Mouse (Mus musculus): ENCODE measurements around the gene Tgif1. TPM values are rescaled to one million over a fixed set of nuclear protein-coding genes. Genes with fewer than 3 reads are reported as not detected.
"Not testable (repeated sequence)": the region's sequence is repeated elsewhere in the genome, so short reads cannot be mapped to it uniquely, and the experiment has no call there.

The Tgif1 gene
- polyA plus RNA-seq, 1 experiment, result 6.7 TPM

GRCm38 (mm10) chr17:70838031-70838430 is 15.3 kb downstream of the Tgif1 start:
- H3K4me3 ChIP-seq (ENCODE audit: insufficient read depth, low read depth, low read length), result no peak overlapping the region
- H3K4me1 ChIP-seq (ENCODE audit: control insufficient read depth, insufficient read depth, insufficient read length, low read length), result no peaks in the 10 kb centered on the region
- H3K27ac ChIP-seq (replicated peaks; ENCODE audit: low read depth, low read length), result no peak overlapping the region

DNA sequence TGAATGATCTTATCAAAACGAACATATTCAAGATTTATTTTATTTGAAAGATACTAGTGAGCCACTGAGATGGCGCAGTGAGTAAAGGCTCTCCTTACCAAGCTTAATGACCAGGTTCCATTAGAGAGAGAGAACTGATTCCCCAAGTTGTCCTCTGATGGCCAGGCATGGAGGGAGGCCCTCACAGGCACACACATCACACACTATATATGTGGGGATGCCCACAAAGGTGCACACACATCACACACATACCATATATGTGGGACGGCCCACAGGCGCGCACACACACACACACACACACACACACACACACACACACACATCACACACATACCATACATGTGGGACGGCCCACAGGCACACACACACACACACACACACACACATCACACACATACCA is 15.9 kb downstream of the Tgif1 start:
- H3K4me3 ChIP-seq (ENCODE audit: insufficient read depth, low read depth, low read length); H3K4me1 ChIP-seq (ENCODE audit: control insufficient read depth, insufficient read depth, insufficient read length, low read length); H3K27ac ChIP-seq (replicated peaks; ENCODE audit: low read depth, low read length): not testable (repeated sequence)

- Histone ChIP-seq H3K27ac (replicated peaks; ENCODE audit: low read depth, low read length) (no peak overlapping the region), H3K4me1 (ENCODE audit: control insufficient read depth, insufficient read depth, insufficient read length, low read length) (no peaks in the 10 kb centered on the region), H3K4me3 (ENCODE audit: insufficient read depth, low read depth, low read length) (no peak overlapping the region)
Observed at GRCm38 (mm10) chr17:70836820-70837219, 16.5 kb downstream of the Tgif1 start.

- H3K27ac ChIP-seq (replicated peaks; ENCODE audit: low read depth, low read length), result peak overlapping the region; percentile 57
- H3K4me1 ChIP-seq (ENCODE audit: control insufficient read depth, insufficient read depth, insufficient read length, low read length), result no peaks in the 10 kb centered on the region
- peak overlapping the region; percentile 61 for H3K4me3 ChIP-seq (ENCODE audit: insufficient read depth, low read depth, low read length)
Observed at GRCm38 (mm10) chr17:70835071-70835790, 18.1 kb downstream of the Tgif1 start.

DNA sequence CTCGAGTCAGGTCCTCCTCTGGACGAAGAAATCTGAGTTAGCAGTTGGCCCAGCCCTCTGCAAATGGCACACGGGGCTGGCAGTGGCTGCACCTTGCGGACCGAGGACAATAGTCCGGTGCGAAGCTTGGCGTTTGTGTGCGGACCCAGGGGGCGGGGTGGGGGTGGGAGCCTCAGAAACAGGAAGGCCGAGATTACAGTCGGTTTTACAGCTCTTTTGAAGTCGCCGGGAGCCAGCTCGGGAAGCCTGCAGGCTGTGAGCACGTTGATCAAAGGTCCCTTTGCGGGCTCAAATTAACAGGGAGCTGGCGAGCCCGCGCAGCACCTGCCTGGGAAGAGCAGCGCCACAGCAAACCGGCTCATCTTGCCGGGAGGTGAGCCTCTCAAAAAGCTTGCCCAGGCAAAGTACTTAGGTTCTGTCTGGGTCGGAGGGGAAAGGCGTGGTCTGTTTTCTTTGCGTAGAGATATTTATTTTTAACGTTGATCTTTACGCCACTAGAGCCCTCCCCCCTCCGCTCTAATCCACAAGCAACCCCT is 18.8 kb downstream of the Tgif1 start:
- Histone ChIP-seq H3K4me3 (ENCODE audit: insufficient read depth, low read depth, low read length) (peak overlapping the region; percentile 61), H3K27ac (replicated peaks; ENCODE audit: low read depth, low read length) (peak overlapping the region; percentile 61), H3K4me1 (ENCODE audit: control insufficient read depth, insufficient read depth, insufficient read length, low read length) (no peaks in the 10 kb centered on the region)

GRCm38 (mm10) chr17:70832544-70832943 is 20.8 kb downstream of the Tgif1 start:
- peak overlapping the region; percentile 90 for H3K27ac ChIP-seq (replicated peaks; ENCODE audit: low read depth, low read length)
- no peak overlapping the region; the same call in 1 of the 2 replicates for H3K4me3 ChIP-seq (ENCODE audit: insufficient read depth, low read depth, low read length)
- no peaks in the 10 kb centered on the region for H3K4me1 ChIP-seq (ENCODE audit: control insufficient read depth, insufficient read depth, insufficient read length, low read length)

DNA sequence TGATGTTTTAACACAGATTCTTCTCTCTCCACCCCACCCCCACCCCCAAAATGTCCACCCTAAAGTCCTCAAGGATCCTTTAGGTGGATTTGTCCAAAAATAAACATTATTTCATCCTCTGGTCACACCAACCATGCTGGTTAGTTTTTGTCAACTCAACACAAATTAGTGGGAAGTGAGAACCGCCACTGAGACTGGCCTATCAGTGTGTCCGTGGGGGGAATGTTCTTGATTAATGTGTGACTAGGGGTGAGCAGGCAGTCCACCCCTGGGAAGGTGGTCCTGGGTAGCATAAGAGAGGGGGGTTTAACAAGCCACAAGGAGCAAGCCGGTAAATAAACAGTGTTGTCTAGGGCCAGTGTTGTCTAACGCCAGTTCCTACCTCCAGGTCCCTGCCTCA is 21.8 kb downstream of the Tgif1 start:
- Histone ChIP-seq H3K4me3 (ENCODE audit: insufficient read depth, low read depth, low read length) (no peak overlapping the region), H3K27ac (replicated peaks; ENCODE audit: low read depth, low read length) (peak overlapping the region; percentile 66)

DNA sequence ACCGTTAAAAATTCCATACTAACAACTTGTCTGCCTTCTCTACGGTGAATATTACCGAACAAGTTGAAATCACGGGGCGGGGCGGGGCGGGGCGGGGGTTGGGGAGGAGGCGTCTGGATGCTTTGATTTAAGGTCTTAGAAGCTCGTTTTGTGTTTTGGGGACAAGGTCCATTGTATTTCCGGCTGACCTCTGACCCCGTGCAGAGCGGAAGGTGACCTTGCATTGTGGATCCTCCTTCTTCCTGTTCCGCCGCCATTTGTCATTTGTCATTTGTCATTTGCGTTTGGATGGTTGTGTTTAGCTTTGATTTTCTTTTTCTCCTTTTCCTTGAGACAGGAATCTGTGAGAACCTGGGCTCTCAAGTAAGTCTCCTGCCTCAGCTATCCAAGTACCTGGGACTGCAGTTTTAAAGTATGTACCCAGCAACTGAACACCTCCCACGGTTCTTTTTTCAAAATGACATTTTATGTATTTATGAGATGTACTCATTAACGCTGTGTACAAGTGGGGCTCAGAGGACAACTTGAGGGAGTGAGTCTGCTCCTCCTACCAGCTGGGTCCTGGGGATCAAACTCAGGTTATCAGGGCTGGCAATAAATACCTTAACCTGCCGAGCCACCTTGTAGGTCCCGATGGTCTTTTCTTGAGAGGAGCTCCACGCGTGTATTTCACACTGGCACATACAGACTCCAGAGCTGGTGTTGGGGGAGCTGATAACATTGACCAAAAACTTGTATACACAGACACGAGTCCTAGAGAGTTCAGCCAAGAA is 23.2 kb downstream of the Tgif1 start:
- H3K27ac ChIP-seq (replicated peaks; ENCODE audit: low read depth, low read length), result no peak overlapping the region
- H3K4me3 ChIP-seq (ENCODE audit: insufficient read depth, low read depth, low read length), result no peak overlapping the region
- H3K4me1 ChIP-seq (ENCODE audit: control insufficient read depth, insufficient read depth, insufficient read length, low read length), result no peaks in the 10 kb centered on the region; the same call in 1 of the 2 replicates

More for the DNA sequence above, 21.8 kb downstream of the Tgif1 start:
- H3K4me1 ChIP-seq (ENCODE audit: control insufficient read depth, insufficient read depth, insufficient read length, low read length), result no peaks in the 10 kb centered on the region; the same call in 1 of the 2 replicates

DNA sequence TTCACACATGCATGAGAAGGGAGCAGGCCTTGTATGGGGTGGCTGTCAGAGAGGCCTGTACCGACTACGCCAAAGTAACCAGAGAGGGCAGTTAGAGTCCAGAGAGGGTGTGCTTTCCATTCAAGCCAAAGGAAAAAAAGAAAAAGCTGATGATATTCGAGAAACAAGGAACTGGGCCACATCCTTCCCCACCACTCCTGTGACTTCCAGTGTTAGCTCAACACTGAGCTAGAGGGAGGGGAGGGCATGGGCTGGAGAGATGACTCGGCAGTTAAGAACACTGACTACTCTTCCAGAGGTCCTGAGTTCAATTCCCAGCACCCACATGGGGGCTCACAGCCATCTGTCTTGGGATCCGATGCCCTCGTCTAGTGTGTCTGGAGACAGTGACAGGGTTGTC is 24.1 kb downstream of the Tgif1 start:
- H3K4me1 ChIP-seq (ENCODE audit: control insufficient read depth, insufficient read depth, insufficient read length, low read length), result no peaks in the 10 kb centered on the region; the same call in 1 of the 2 replicates
- peak overlapping the region; percentile 40; the same call in 1 of the 2 replicates for H3K27ac ChIP-seq (replicated peaks; ENCODE audit: low read depth, low read length)
- no peak overlapping the region for H3K4me3 ChIP-seq (ENCODE audit: insufficient read depth, low read depth, low read length)

DNA sequence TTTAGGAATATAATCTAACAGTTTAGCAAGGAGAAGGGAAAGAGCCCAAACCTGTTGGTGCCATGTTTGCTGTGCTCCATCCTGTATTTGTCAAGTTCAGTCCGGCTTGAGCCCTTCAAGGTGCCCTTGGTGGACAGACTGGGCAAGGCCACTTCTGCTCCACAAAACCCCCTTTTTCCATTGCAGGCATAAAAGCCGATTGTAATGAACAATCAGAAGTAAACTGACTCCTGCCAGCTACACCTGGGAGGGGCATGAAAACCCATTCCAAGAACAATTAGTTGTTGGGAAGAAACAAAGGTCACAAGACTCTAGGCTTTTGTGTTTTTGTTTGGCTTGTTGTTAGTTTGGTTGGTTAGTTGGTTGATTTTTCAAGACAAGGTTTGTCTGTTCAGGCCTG is 24.8 kb downstream of the Tgif1 start:
- Histone ChIP-seq H3K4me1 (ENCODE audit: control insufficient read depth, insufficient read depth, insufficient read length, low read length) (no peaks in the 10 kb centered on the region; the same call in 1 of the 2 replicates), H3K4me3 (ENCODE audit: insufficient read depth, low read depth, low read length) (no peak overlapping the region), H3K27ac (replicated peaks; ENCODE audit: low read depth, low read length) (no peak overlapping the region)

GRCm38 (mm10) chr17:70828180-70828528 is 25.2 kb downstream of the Tgif1 start:
- Histone ChIP-seq H3K4me3 (ENCODE audit: insufficient read depth, low read depth, low read length) (no peak overlapping the region), H3K4me1 (ENCODE audit: control insufficient read depth, insufficient read depth, insufficient read length, low read length) (no peaks in the 10 kb centered on the region; the same call in 1 of the 2 replicates), H3K27ac (replicated peaks; ENCODE audit: low read depth, low read length) (no peak overlapping the region)

DNA sequence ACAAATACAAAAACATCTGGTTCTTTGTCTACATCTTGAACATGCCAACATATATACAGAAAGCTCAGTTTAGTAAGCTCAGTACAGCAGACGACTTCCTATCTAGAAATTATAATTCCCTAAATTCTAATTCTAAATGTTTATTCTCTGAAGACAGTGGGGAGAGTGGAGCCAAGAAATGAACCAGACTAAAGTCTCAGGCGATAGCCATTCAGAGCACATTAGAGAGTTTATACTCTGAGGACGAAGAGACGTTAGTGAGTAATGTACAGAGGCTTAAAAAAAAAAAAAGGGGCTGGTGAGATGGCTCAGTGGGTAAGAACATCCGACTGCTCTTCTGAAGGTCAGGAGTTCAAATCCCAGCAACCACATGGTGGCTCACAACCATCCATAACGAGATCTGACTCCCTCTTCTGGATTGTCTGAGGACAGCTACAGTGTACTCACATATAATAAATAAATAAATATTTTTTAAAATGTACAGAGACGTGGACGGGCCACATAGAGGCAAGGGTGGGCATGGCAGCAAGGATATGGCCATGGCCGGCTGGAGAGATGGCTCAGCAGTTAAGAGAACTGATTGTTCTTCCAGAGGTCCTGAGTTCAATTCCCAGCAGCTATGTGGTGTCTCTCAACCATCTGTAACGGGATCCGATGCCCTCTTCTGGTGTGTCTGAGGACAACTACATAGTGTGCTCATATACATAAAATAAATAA is 25.7 kb downstream of the Tgif1 start:
- not testable (repeated sequence) for H3K4me3 ChIP-seq (ENCODE audit: insufficient read depth, low read depth, low read length); H3K4me1 ChIP-seq (ENCODE audit: control insufficient read depth, insufficient read depth, insufficient read length, low read length); H3K27ac ChIP-seq (replicated peaks; ENCODE audit: low read depth, low read length)

DNA sequence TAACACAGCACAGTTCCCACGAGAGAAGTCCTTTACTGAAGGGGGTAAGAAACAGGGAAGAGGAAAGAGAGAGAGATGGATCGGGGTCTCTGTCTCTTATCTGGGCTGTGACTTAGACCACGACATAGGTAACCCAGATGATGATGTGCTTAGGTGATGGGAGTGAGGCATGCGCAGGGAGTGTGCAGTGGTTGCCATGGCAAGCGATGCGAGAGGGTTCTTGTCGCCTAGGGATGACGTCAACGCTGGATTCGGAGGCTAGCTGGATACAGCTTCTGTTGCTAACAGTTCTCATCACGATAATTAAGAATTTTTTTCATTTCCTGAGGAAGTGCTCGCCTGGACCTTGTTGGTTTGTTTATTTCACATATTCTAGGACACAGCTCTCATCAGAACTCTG is 27.1 kb downstream of the Tgif1 start:
- no peak overlapping the region for H3K27ac ChIP-seq (replicated peaks; ENCODE audit: low read depth, low read length)
- no peak overlapping the region for H3K4me3 ChIP-seq (ENCODE audit: insufficient read depth, low read depth, low read length)
- H3K4me1 ChIP-seq (ENCODE audit: control insufficient read depth, insufficient read depth, insufficient read length, low read length), result no peaks in the 10 kb centered on the region; the same call in 1 of the 2 replicates

- no peaks in the 10 kb centered on the region; the same call in 1 of the 2 replicates for H3K4me1 ChIP-seq (ENCODE audit: control insufficient read depth, insufficient read depth, insufficient read length, low read length)
- H3K27ac ChIP-seq (replicated peaks; ENCODE audit: low read depth, low read length), result no peak overlapping the region
- no peak overlapping the region for H3K4me3 ChIP-seq (ENCODE audit: insufficient read depth, low read depth, low read length)
Observed at GRCm38 (mm10) chr17:70823083-70823482, 30.3 kb downstream of the Tgif1 start.

DNA sequence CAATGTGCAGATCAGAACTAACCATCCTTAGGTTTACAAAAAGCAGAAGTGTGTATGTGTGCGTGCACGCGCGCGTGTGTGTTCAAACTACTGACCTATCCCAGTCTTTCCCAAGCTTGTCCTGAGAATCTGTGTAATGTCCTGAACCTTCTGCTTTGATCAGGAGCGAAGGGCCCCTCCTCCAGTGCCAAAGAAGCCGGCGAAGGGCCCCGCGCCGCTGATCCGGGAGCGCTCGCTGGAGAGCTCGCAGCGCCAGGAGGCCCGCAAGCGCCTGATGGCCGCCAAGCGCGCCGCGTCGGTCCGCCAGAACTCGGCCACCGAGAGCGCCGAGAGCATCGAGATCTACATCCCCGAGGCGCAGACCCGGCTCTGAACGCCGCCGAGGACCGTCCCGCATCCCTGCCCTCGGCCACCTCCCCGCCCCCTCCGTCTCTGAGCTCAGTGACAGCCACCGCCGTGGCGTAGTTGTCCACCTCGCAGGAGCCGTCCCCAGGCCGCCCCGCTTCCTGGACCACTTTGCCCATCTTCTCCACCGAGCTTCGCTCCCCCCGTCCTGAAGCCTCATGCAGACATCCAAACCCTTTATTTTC is 35.4 kb downstream of the Tgif1 start:
- H3K4me3 ChIP-seq (ENCODE audit: insufficient read depth, low read depth, low read length), result peak overlapping the region; percentile 47
- H3K27ac ChIP-seq (replicated peaks; ENCODE audit: low read depth, low read length), result no peak overlapping the region
- no peaks in the 10 kb centered on the region for H3K4me1 ChIP-seq (ENCODE audit: control insufficient read depth, insufficient read depth, insufficient read length, low read length)

Measured in brown adipose tissue, adult 24 weeks (tissue).